Mouse (Mus musculus) C2C12 (cell line): ENCODE results near the gene Epas1. TPM values are rescaled to one million over a fixed set of nuclear protein-coding genes. Genes with fewer than 3 reads are reported as not detected.

Experiments used
- H3K27me3 ChIP-seq: one replicate; pipeline ENCODE4 v1.6.1; 2011; ENCODE audit not compliant: control insufficient read depth, insufficient read depth, insufficient read length
- H3K36me3 ChIP-seq: one replicate; pipeline ENCODE4 v1.6.1; 2011; ENCODE audit not compliant: control insufficient read depth, insufficient read depth
- H3K4me3 ChIP-seq: one replicate; pipeline ENCODE4 v1.5.1; 2011; ENCODE audit warnings: mild to moderate bottlenecking, control low read depth; ENCODE audit not compliant: poor library complexity, insufficient read depth, severe bottlenecking
- H3K79me2 ChIP-seq: one replicate; pipeline ENCODE4 v1.6.1; 2011; ENCODE audit not compliant: control insufficient read depth, insufficient read depth
- H3K79me3 ChIP-seq: one replicate; pipeline ENCODE4 v1.6.1; 2011; ENCODE audit warnings: low read depth, control low read depth
- H3ac ChIP-seq: one replicate; pipeline ENCODE3; 2011; ENCODE audit warnings: low read depth; ENCODE audit not compliant: control insufficient read depth, insufficient read length
- CEBPB ChIP-seq: IDR thresholded peaks from one replicate; pipeline ENCODE4 v1.6.1; 2011; ENCODE audit warnings: low read depth, mild to moderate bottlenecking, control low read depth, moderate library complexity
- CTCF ChIP-seq: IDR thresholded peaks from one replicate; pipeline ENCODE4 v1.5.1; 2011; ENCODE audit not compliant: control insufficient read depth, insufficient read depth, insufficient read length
- FOSL1 ChIP-seq: IDR thresholded peaks from one replicate; pipeline ENCODE4 v1.8.0; 2011; ENCODE audit warnings: mild to moderate bottlenecking, low read length; ENCODE audit not compliant: poor library complexity, insufficient read depth, severe bottlenecking
- MAX ChIP-seq: IDR thresholded peaks from one replicate; pipeline ENCODE4 v1.6.1; 2011; ENCODE audit warnings: mild to moderate bottlenecking, control low read depth
- MYOD1 ChIP-seq: IDR thresholded peaks from one replicate; pipeline ENCODE4 v1.6.1; 2011; ENCODE audit warnings: low read depth; ENCODE audit not compliant: control insufficient read depth, insufficient read length
- MYOG ChIP-seq: IDR thresholded peaks from one replicate; pipeline ENCODE4 v1.6.1; 2011; ENCODE audit not compliant: control insufficient read depth, insufficient read length; ENCODE audit errors: extremely low read depth
- USF1 ChIP-seq: IDR thresholded peaks from one replicate; pipeline ENCODE4 v1.6.1; 2011; ENCODE audit warnings: low read depth, mild to moderate bottlenecking, control low read depth, moderate library complexity
- polyA plus RNA-seq: library from polyadenylated mRNA; unstranded; fragments of >200 nt; fragmentation: generic; extraction: Trizol; gene quantifications from one replicate; pipeline ENCODE4 v1.2.1, GENCODE M21; 2012; ENCODE audit warnings: missing spikeins

The Epas1 gene
- polyA plus RNA-seq, 1 experiment: 0.05 TPM

DNA sequence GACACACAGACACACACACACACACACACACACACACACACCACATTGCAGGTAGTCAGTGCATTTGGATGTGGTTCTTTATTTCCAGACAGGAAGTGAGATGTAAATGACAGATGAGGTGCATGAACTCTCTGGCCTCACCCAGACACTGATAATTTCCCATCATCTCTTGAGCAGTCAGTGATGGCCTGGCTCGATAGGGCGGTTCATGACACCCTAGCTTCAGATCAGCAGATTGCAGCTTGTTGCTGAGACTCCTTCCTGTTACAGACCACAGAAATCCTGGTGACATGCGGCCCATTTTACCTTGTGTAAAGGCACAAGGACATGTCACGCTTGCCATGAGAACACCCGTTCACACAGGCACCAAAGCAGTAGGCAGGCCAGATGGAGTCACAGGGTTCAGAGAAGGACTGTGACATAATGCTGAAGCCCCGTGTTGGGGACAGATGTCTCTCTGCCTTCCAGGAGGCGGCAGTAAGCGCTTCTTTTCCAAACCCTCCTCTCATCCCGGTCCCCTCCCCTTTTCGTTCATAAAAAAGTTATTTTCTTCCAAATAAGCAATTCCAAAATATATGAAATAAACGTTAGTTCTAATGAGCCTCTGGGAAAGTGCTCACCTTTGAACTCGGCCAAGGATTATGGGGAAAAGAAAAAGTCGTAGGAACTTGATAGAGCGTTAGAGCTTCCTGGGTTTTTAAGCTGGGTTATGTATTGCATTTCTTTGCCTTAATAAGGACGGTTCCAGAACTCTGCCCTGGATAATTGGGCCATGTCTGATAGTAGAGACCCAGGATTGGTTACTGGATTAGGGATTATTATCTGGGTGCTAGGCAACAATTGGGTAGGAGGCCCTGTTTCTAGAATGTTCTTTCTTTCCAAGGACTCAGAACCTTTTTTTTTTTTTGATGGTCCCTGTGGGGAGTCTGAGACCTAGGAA is 26.0 kb downstream of the Epas1 start:
- no peaks in the 10 kb centered on the region for H3K36me3 ChIP-seq
- no peaks in the 10 kb centered on the region for H3K27me3 ChIP-seq

DNA sequence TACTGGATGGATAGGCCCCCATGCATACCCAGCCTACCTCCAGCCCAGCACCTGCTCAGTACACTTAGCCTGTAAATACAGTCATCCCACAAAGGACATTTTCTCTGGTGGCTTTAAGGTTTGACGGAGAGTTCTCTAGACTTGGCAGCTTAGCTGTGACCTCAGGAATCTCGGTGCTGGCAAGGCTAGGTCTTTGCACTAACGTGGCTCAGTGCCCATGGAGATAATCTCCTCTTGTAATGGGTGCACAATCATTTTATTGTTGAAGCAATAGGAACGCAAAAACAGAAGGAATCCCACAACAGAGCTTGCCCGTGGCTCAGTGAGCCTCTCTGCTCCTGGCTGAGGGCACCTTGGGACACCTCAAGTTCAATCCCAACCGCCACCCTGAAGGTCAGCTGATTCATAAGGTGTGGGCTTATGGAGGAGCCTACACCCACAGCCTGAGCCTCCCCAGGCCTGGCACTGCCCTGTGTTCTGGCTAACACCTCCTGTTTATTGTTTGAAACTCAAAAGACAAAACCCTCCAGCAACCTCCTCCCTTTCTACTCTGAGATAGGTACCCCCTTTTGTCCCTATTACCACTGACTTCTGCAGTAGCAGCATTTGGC is 27.3 kb downstream of the Epas1 start:
- Histone ChIP-seq H3K4me3 (no peak overlapping the region), H3K79me2 (no peaks in the 10 kb centered on the region), H3K27me3 (no peaks in the 10 kb centered on the region), H3K36me3 (no peaks in the 10 kb centered on the region), H3K79me3 (no peaks in the 10 kb centered on the region), H3ac (no peak overlapping the region)
- TF ChIP-seq CEBPB: no peak
- TF ChIP-seq FOSL1: no peak
- TF ChIP-seq MYOD1: no peak
- TF ChIP-seq USF1: no peak
- no peak for TF ChIP-seq CTCF
- no peak for TF ChIP-seq MAX
- no peak for TF ChIP-seq MYOG

More for the DNA sequence above, 26.0 kb downstream of the Epas1 start:
- TF ChIP-seq MAX (no peak), FOSL1 (no peak), MYOG (no peak), USF1 (no peak), CEBPB (no peak), CTCF (no peak), MYOD1 (no peak)
- Histone ChIP-seq H3ac (no peak overlapping the region), H3K79me3 (no peaks in the 10 kb centered on the region), H3K79me2 (no peaks in the 10 kb centered on the region), H3K4me3 (no peak overlapping the region)

DNA sequence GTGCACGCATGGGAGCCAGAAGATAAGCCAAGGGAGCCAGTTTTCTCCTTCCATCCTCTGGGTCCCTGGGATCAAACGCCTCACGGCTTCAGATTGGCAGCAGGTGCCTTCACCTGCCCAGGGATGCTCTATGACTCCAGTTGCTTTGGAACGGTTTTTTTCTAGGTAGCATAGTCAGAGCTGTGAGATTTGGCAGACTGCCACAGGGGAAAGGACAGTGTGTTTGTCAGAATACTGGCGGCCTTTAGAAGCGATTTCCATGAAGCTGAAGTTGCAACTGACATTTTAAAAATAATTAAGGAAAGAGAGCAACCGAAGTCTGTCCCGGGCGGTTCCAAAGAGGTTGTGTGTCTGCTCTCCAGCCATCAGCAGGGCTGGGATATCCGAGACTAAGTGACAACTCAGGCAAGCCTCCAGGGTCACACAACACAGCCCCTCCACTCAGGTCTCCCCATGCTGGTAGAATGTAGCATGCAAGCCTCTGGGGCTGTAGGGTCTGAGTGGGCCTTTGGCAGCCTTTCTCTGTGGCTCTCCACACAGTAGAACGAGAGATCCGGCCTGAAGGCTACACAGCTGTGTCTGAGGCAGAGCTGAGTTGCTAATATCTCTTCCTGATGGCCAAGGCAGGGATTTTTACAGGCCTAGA is 28.4 kb downstream of the Epas1 start:
- TF ChIP-seq MYOG: no peak
- TF ChIP-seq CTCF: no peak
- TF ChIP-seq MAX: no peak
- TF ChIP-seq MYOD1: no peak
- TF ChIP-seq CEBPB: no peak
- no peaks in the 10 kb centered on the region for H3K36me3 ChIP-seq

DNA sequence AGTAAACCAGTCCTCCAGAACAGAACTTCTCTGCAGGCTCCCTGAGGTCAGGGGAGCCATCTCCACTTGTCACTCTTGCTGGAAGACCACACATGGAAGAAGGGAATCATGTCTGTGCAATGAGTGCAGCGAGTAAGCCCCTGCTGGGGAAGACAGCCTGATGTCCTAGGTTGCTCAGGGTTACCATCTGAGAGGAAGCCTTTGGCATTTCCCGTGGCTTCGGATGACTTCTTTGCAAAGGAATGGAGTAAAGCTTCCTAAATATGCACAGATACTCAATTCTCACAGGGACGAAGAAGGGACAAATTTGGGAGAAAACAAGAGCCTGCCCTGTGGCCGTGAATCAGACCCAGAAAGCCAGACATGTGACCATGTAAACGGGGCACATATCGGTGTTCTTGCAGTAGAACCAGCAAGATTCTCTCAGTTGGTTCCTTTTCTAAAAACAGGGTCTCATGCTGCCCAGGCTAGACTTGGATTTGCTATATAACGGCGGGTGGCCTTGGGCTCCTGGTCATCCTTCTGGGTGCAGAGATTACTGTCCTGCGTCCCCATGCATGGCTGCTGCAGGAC is 31.0 kb downstream of the Epas1 start:
- Histone ChIP-seq H3K27me3 (no peaks in the 10 kb centered on the region), H3K79me2 (no peaks in the 10 kb centered on the region), H3K36me3 (no peaks in the 10 kb centered on the region), H3K4me3 (no peak overlapping the region), H3K79me3 (no peaks in the 10 kb centered on the region), H3ac (no peak overlapping the region)
- TF ChIP-seq MAX (no peak), MYOG (no peak), USF1 (no peak), FOSL1 (no peak), CEBPB (no peak), MYOD1 (no peak)

More for the DNA sequence above, 28.4 kb downstream of the Epas1 start:
- H3K4me3 ChIP-seq: no peak overlapping the region
- H3K27me3 ChIP-seq: no peaks in the 10 kb centered on the region
- H3K79me2 ChIP-seq: no peaks in the 10 kb centered on the region
- no peaks in the 10 kb centered on the region for H3K79me3 ChIP-seq
- no peak overlapping the region for H3ac ChIP-seq

DNA sequence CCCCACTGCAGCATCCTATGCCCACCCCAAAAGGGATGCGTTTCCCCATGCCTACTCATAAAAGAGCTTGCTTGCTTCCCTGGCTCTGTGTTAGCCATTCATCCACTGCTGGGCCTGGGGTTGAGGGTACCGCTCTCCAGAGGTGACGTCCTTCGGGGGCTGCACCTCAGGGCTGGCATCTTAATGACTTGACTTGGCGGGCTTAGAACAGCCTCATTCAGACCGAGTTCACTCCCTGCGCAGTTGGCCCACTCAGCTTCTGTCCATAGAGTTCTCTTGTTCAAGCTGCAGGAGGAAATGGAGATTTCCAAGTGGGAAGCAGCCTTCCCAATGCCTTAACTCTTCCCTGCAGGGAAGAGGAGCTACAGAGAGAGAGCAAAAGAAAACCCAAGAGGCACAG is 32.1 kb downstream of the Epas1 start:
- Histone ChIP-seq H3K4me3 (no peak overlapping the region), H3K27me3 (no peaks in the 10 kb centered on the region), H3K79me2 (no peaks in the 10 kb centered on the region), H3K79me3 (no peaks in the 10 kb centered on the region), H3K36me3 (no peaks in the 10 kb centered on the region), H3ac (no peak overlapping the region)
- no peak for TF ChIP-seq MAX
- no peak for TF ChIP-seq MYOG
- TF ChIP-seq USF1: no peak
- TF ChIP-seq CEBPB: no peak
- no peak for TF ChIP-seq FOSL1
